Mouse (Mus musculus) hindbrain, embryonic 12.5 days (tissue): ENCODE results near the gene Thg1l. TPM values are rescaled to one million over a fixed set of nuclear protein-coding genes. Genes with fewer than 3 reads are reported as not detected.
A peak's percentile ranks its signal among the peaks of the same experiment; 100 is the strongest.

Experiments used
- ATAC-seq: fragments of 200-750 bp; cut with Nextera tagmentation; 2 replicates; pipeline ENCODE4 v1.8.0; 2017; ENCODE audit warnings: moderate TSS enrichment; ENCODE audit not compliant: low FRiP score
- H3K27ac ChIP-seq: fragments of 300-500 bp; sonication (generic); 2 replicates; pipeline ENCODE4 v1.5.1; 2016; ENCODE audit warnings: mild to moderate bottlenecking
- H3K27me3 ChIP-seq: fragments of 300-500 bp; sonication (generic); 2 replicates; pipeline ENCODE4 v1.6.1; 2016; ENCODE audit warnings: mild to moderate bottlenecking
- H3K36me3 ChIP-seq: fragments of 300-500 bp; sonication (generic); 2 replicates; pipeline ENCODE4 v1.6.1; 2016; ENCODE audit warnings: mild to moderate bottlenecking
- H3K4me1 ChIP-seq: fragments of 300-500 bp; sonication (generic); 2 replicates; pipeline ENCODE4 v1.6.1; 2016
- H3K4me2 ChIP-seq: fragments of 300-500 bp; sonication (generic); replicated peaks from 2 replicates; pipeline ENCODE4 v1.6.1; 2016; ENCODE audit warnings: mild to moderate bottlenecking
- H3K4me3 ChIP-seq: fragments of 300-500 bp; sonication (generic); 2 replicates; pipeline ENCODE4 v1.5.1; 2016; ENCODE audit warnings: mild to moderate bottlenecking
- H3K9ac ChIP-seq: fragments of 300-500 bp; sonication (generic); 2 replicates; pipeline ENCODE4 v1.6.1; 2016; ENCODE audit warnings: mild to moderate bottlenecking, moderate library complexity
- H3K9me3 ChIP-seq: fragments of 300-500 bp; sonication (generic); replicated peaks from 2 replicates; pipeline ENCODE4 v1.6.1; 2016; ENCODE audit warnings: mild to moderate bottlenecking
- WGBS: fragments of 180-500 bp; shearing (Covaris S2); methylation state at CpG from one replicate; pipeline ENCODE4 v1.1.7; 2016; 5-methylcytosine and 5-hydroxymethylcytosine counted together
- polyA plus RNA-seq: library from polyadenylated mRNA; unstranded; fragments of >200 nt; fragmentation: Nextera tagmentation; extraction: Ambion mirVana; gene quantifications from 2 replicates; pipeline ENCODE4 v1.2.1, GENCODE M21; 2016

Gene Thg1l
- polyA plus RNA-seq, 1 experiment from 2014 or later = 11.9 TPM

- peaks cover 15% of the 10 kb centered on the region for H3K4me1 ChIP-seq
- no peak overlapping the region for H3K9ac ChIP-seq
- H3K36me3 ChIP-seq = peaks cover 31% of the 10 kb centered on the region; the same call in 1 of the 2 replicates
- no peak for ATAC-seq
- no peak overlapping the region for H3K4me3 ChIP-seq
- no peaks in the 10 kb centered on the region for H3K27me3 ChIP-seq
- 92% methylated on average over 2 of the region's 2 CpGs for WGBS
- no peak overlapping the region for H3K27ac ChIP-seq
- H3K9me3 ChIP-seq = no peaks in the 10 kb centered on the region
- no peak overlapping the region for H3K4me2 ChIP-seq
Measured at GRCm38 (mm10) chr11:45947491-45947890, 7.8 kb downstream of the Thg1l start.

- H3K27ac ChIP-seq = no peak overlapping the region
- no peak overlapping the region for H3K9ac ChIP-seq
- 84% methylated on average over 4 of the region's 4 CpGs for WGBS
- H3K36me3 ChIP-seq = peaks cover 29% of the 10 kb centered on the region; the same call in 1 of the 2 replicates
- no peak overlapping the region for H3K4me2 ChIP-seq
- ATAC-seq = no peak
- no peaks in the 10 kb centered on the region for H3K27me3 ChIP-seq
- no peak overlapping the region for H3K4me3 ChIP-seq
- H3K4me1 ChIP-seq = peaks cover 16% of the 10 kb centered on the region
- H3K9me3 ChIP-seq = no peaks in the 10 kb centered on the region
Measured at GRCm38 (mm10) chr11:45946796-45947195, 8.5 kb downstream of the Thg1l start.

GRCm38 (mm10) chr11:45944643-45945156 is 10.6 kb downstream of the Thg1l start, which contains the start of gene Lsm11:
Lsm11 (minus strand) TSS chr11:45944935.
- peak within 1 kb of the TSS; percentile 83 for H3K27ac ChIP-seq
- peak within 1 kb of the TSS; percentile 90 for H3K9ac ChIP-seq
- peak within 1 kb of the TSS; percentile 78 for H3K4me2 ChIP-seq
- peaks cover 19% of the 10 kb centered on the region for H3K4me1 ChIP-seq
- under 1% methylated on average over 55 of the region's 55 CpGs for WGBS
- H3K9me3 ChIP-seq = no peaks in the 10 kb centered on the region
- H3K27me3 ChIP-seq = no peaks in the 10 kb centered on the region
- H3K4me3 ChIP-seq = peak within 1 kb of the TSS; percentile 75
- peaks cover 16% of the 10 kb centered on the region; the same call in 1 of the 2 replicates for H3K36me3 ChIP-seq
- ATAC-seq = peak; percentile 93

GRCm38 (mm10) chr11:45943891-45944642 is 11.2 kb downstream of the Thg1l start:
- WGBS = under 1% methylated on average over 49 of the region's 49 CpGs
- Histone ChIP-seq H3K27ac (peak overlapping the region; percentile 83), H3K27me3 (no peaks in the 10 kb centered on the region), H3K9me3 (no peaks in the 10 kb centered on the region), H3K4me1 (peaks cover 19% of the 10 kb centered on the region), H3K4me2 (peak overlapping the region; percentile 78), H3K4me3 (peak overlapping the region; percentile 75), H3K36me3 (peaks cover 10% of the 10 kb centered on the region; the same call in 1 of the 2 replicates), H3K9ac (peak overlapping the region; percentile 90)
- ATAC-seq = peak; percentile 60

- 70% methylated on average over 7 of the region's 7 CpGs for WGBS
- H3K9ac ChIP-seq = peak overlapping the region; percentile 90; the same call in 1 of the 2 replicates
- H3K4me1 ChIP-seq = peaks cover 19% of the 10 kb centered on the region
- H3K36me3 ChIP-seq = peaks cover 4% of the 10 kb centered on the region; the same call in 1 of the 2 replicates
- H3K9me3 ChIP-seq = no peaks in the 10 kb centered on the region
- no peak for ATAC-seq
- H3K4me2 ChIP-seq = peak overlapping the region; percentile 78
- no peak overlapping the region for H3K27ac ChIP-seq
- H3K27me3 ChIP-seq = no peaks in the 10 kb centered on the region
- peak overlapping the region; percentile 75 for H3K4me3 ChIP-seq
Measured at GRCm38 (mm10) chr11:45943108-45943705, 12.1 kb downstream of the Thg1l start.

- no peaks in the 10 kb centered on the region for H3K9me3 ChIP-seq
- no peak for ATAC-seq
- WGBS = 92% methylated on average over 7 of the region's 7 CpGs
- H3K36me3 ChIP-seq = peaks cover 3% of the 10 kb centered on the region; the same call in 1 of the 2 replicates
- no peak overlapping the region for H3K4me2 ChIP-seq
- H3K9ac ChIP-seq = no peak overlapping the region
- H3K4me1 ChIP-seq = peaks cover 19% of the 10 kb centered on the region
- H3K27ac ChIP-seq = no peak overlapping the region
- H3K27me3 ChIP-seq = no peaks in the 10 kb centered on the region
- no peak overlapping the region for H3K4me3 ChIP-seq
Measured at GRCm38 (mm10) chr11:45942281-45942680, 13.0 kb downstream of the Thg1l start.

GRCm38 (mm10) chr11:45938917-45939316 is 16.4 kb downstream of the Thg1l start:
- no peak overlapping the region for H3K4me3 ChIP-seq
- ATAC-seq = no peak
- WGBS = 95% methylated on average over 8 of the region's 8 CpGs

GRCm38 (mm10) chr11:45937478-45937877 is 17.8 kb downstream of the Thg1l start:
- H3K4me2 ChIP-seq = no peak overlapping the region
- H3K4me3 ChIP-seq = no peak overlapping the region
- H3K9ac ChIP-seq = no peak overlapping the region
- H3K27ac ChIP-seq = no peak overlapping the region
- peaks cover 4% of the 10 kb centered on the region; the same call in 1 of the 2 replicates for H3K4me1 ChIP-seq
- 97% methylated on average over 8 of the region's 8 CpGs for WGBS
- H3K9me3 ChIP-seq = no peaks in the 10 kb centered on the region
- H3K27me3 ChIP-seq = no peaks in the 10 kb centered on the region
- peaks cover 46% of the 10 kb centered on the region for H3K36me3 ChIP-seq
- ATAC-seq = no peak

More at GRCm38 (mm10) chr11:45938917-45939316, 16.4 kb downstream of the Thg1l start:
- H3K9me3 ChIP-seq = no peaks in the 10 kb centered on the region
- H3K4me2 ChIP-seq = no peak overlapping the region
- no peak overlapping the region for H3K9ac ChIP-seq
- no peaks in the 10 kb centered on the region for H3K27me3 ChIP-seq
- H3K4me1 ChIP-seq = peaks cover 18% of the 10 kb centered on the region
- H3K27ac ChIP-seq = no peak overlapping the region
- peaks cover 32% of the 10 kb centered on the region for H3K36me3 ChIP-seq

- ATAC-seq = no peak
- Histone ChIP-seq H3K4me1 (no peaks in the 10 kb centered on the region), H3K27ac (no peak overlapping the region), H3K9ac (no peak overlapping the region), H3K9me3 (no peaks in the 10 kb centered on the region), H3K4me3 (no peak overlapping the region), H3K4me2 (no peak overlapping the region), H3K27me3 (no peaks in the 10 kb centered on the region), H3K36me3 (peaks cover 61% of the 10 kb centered on the region)
- 88% methylated on average over 10 of the region's 10 CpGs for WGBS
Measured at GRCm38 (mm10) chr11:45932771-45933170, 22.5 kb downstream of the Thg1l start.

- H3K27ac ChIP-seq = no peak overlapping the region
- H3K9me3 ChIP-seq = no peaks in the 10 kb centered on the region
- H3K36me3 ChIP-seq = peaks cover 36% of the 10 kb centered on the region
- peaks cover 7% of the 10 kb centered on the region; the same call in 1 of the 2 replicates for H3K4me1 ChIP-seq
- H3K4me2 ChIP-seq = no peak overlapping the region
- WGBS = 86% methylated on average over 10 of the region's 10 CpGs
- no peak for ATAC-seq
- no peak overlapping the region for H3K4me3 ChIP-seq
- H3K27me3 ChIP-seq = no peaks in the 10 kb centered on the region
- H3K9ac ChIP-seq = no peak overlapping the region
Measured at GRCm38 (mm10) chr11:45929541-45929940, 25.8 kb downstream of the Thg1l start.

- H3K27ac ChIP-seq = no peak overlapping the region
Measured at GRCm38 (mm10) chr11:45927456-45927855, 27.8 kb downstream of the Thg1l start.

GRCm38 (mm10) chr11:45926640-45927082 is 28.6 kb downstream of the Thg1l start:
- 0 out of 2 replicates have a peak overlapping the region, but pooled peaks have one; percentile 68 for H3K27ac ChIP-seq
- peak overlapping the region; percentile 53; the same call in 1 of the 2 replicates for H3K9ac ChIP-seq
- peak; percentile 82 for ATAC-seq
- H3K36me3 ChIP-seq = peaks cover 11% of the 10 kb centered on the region; the same call in 1 of the 2 replicates
- no peaks in the 10 kb centered on the region for H3K9me3 ChIP-seq
- under 1% methylated on average over 9 of the region's 9 CpGs for WGBS
- H3K4me1 ChIP-seq = peaks cover 9% of the 10 kb centered on the region
- H3K4me3 ChIP-seq = peak overlapping the region; percentile 33
- no peaks in the 10 kb centered on the region for H3K27me3 ChIP-seq
- peak overlapping the region; percentile 54 for H3K4me2 ChIP-seq

More at GRCm38 (mm10) chr11:45927456-45927855, 27.8 kb downstream of the Thg1l start:
- peaks cover 15% of the 10 kb centered on the region for H3K36me3 ChIP-seq
- no peak for ATAC-seq
- H3K4me2 ChIP-seq = no peak overlapping the region
- 63% methylated on average over 5 of the region's 5 CpGs for WGBS
- H3K27me3 ChIP-seq = no peaks in the 10 kb centered on the region
- H3K9me3 ChIP-seq = no peaks in the 10 kb centered on the region
- no peak overlapping the region for H3K4me3 ChIP-seq
- peaks cover 7% of the 10 kb centered on the region; the same call in 1 of the 2 replicates for H3K4me1 ChIP-seq
- no peak overlapping the region for H3K9ac ChIP-seq
